Mouse (Mus musculus) bone marrow macrophage, adult 2 months (primary cell): ENCODE measurements around the gene Sptbn1.

ENCODE experiments used
- CTCF ChIP-seq: IDR thresholded peaks from 2 replicates; pipeline ENCODE4 v1.5.1; 2012; ENCODE audit warnings: low read depth, mild to moderate bottlenecking, low read length, moderate library complexity
- POLR2A ChIP-seq: IDR thresholded peaks from 2 replicates; pipeline ENCODE4 v1.6.1; 2012; ENCODE audit warnings: mild to moderate bottlenecking, low read depth, low read length, borderline replicate concordance

- TF ChIP-seq POLR2A, result no peak
- no peak for TF ChIP-seq CTCF
Measured at GRCm38 (mm10) chr11:30237960-30238359, 30.0 kb downstream of the Sptbn1 start.
